Mouse (Mus musculus) left cerebral cortex, postnatal 10 days (tissue): ENCODE measurements around the gene Efcab14. TPM values are rescaled to one million over a fixed set of nuclear protein-coding genes. Genes with fewer than 3 reads are reported as not detected.

ENCODE experiments used
- DNase-seq, 2 experiments: peaks; one replicate each; pipeline ENCODE4 v3.0.0; 2021 to 2022; ENCODE audit warnings: low spot score in 2 of 2, mixed read lengths in 1 of 2; ENCODE audit errors: extremely low spot score in 1 of 2
- intact Hi-C: fragments of 180-260 bp; cut with DNase I; formaldehyde crosslinking; loops from one replicate; pipeline ENCODE4 v1.15.1; 2025
- total RNA-seq, 2 experiments: library from RNA; stranded (reverse); gene quantifications; 2 replicates each; pipeline ENCODE4 v1.2.3; 2021

Efcab14 gene
- total RNA-seq, 2 experiments from 2014 or later: 28.8 to 31.6 TPM

DNA sequence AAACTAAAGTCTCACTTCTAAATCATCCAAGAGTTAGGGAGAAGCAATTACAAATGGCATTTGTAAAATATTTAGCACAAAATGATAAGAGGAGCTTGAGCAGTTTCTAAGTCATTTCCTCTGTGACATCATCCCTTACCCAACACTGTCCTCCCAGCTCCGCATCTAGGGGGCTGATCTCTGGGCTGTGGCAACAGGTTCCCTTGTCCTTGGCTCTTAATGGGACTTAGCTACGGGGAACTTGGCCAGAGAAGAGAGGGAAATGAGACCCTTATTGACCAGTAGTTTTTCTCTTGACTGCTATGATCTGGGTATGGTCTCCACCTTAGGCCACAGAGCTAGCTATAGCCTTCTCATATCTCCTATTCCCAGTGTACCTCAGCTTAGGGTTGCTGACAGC lies 87.7 kb downstream of the Efcab14 start:
- intact Hi-C loops: no loop called here
- DNase-seq: no peak

Other genes with a start within 250 kb of the Efcab14 start
- gene Cyp4a14, start 241.6 kb upstream of the Efcab14 start, total RNA-seq: not detected
- not detected for gene Cyp4a10, start 219.5 kb upstream of the Efcab14 start, total RNA-seq
- gene Cyp4a31, start 174.1 kb upstream of the Efcab14 start, total RNA-seq: not detected
- not detected for gene Cyp4a32, start 136.8 kb upstream of the Efcab14 start, total RNA-seq
- 1 to 10 TPM; 2.7 to 2.9 TPM for gene Cyp4b1, start 90.0 kb upstream of the Efcab14 start, total RNA-seq
- gene Tex38, start 43.3 kb downstream of the Efcab14 start, total RNA-seq: not detected
- 10 to 100 TPM; 27.0 to 29.1 TPM for gene Atpaf1, start 47.1 kb downstream of the Efcab14 start, total RNA-seq
- gene Mob3c, start 90.3 kb downstream of the Efcab14 start, total RNA-seq: 1 to 10 TPM; 3.8 to 5.8 TPM
- 10 to 100 TPM; 42.9 to 44.9 TPM for gene Mknk1, start 101.5 kb downstream of the Efcab14 start, total RNA-seq
- gene Kncn, start 146.7 kb downstream of the Efcab14 start, total RNA-seq: under 1 TPM; 0.16 to 0.64 TPM
- gene 6430628N08Rik, start 152.9 kb downstream of the Efcab14 start, total RNA-seq: under 1 TPM in 1 of 2 experiments, not detected in 1; 0.49 TPM
- under 1 TPM; 0.21 to 0.22 TPM for gene Dmbx1, start 202.2 kb downstream of the Efcab14 start, total RNA-seq